Mouse (Mus musculus) cerebellum, postnatal 25 days (tissue): Measurements from ENCODE around the gene Olfr362.
"Not testable (repeated sequence)": the region's sequence is repeated elsewhere in the genome, so short reads cannot be mapped to it uniquely, and the experiment has no call there.

Experiments used
- DNase-seq, 2 experiments: peaks; one replicate each; pipeline ENCODE4 v3.0.0; 2021; ENCODE audit warnings: mixed read lengths in 2 of 2

The Olfr362 gene

DNA sequence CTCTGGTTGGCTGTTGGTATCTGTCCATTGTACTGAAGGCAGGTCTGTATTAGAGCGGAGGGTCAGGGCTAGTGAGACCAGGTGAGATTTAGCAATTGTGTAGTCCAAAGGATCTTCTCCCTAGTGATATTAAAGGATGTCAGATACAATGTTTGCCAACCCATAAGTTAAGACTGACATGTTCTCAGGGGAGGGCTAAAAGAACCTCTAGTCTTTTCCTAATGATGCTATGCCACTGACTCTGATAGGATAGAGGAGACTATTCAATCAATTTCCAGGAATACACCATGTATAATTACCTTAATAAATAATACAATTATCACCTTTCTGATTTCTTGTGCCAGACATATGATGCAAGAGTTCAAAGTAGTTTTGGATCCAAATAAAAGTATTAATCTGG, at the start of gene Olfr362:
Gene Olfr362 (minus strand): TSS at position 101 of the 400 bp plus-strand sequence.
- no peak for DNase-seq

DNA sequence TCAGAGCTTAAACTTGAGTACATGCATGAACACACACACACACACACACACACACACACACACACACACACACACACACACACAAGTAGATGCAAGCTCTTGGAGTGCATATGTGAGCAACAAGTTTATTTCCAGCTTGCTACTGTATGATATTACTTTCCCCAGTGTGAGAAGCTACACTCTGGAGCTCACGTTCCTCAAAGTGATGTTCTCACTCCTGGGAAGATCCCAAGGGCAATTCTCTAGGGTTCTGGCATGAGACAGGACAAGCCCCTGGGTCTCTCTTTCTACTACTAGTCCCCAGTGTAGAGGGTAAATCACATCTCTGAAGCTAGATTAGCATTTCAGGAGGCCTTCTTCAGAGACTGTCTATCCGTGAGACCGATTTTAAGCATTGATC, 21.3 kb upstream of the Olfr362 start, which contains the start of gene Olfr364-ps1:
Gene Olfr364-ps1 (plus strand): TSS at position 301 of the 400 bp plus-strand sequence.
- DNase-seq = no peak

DNA sequence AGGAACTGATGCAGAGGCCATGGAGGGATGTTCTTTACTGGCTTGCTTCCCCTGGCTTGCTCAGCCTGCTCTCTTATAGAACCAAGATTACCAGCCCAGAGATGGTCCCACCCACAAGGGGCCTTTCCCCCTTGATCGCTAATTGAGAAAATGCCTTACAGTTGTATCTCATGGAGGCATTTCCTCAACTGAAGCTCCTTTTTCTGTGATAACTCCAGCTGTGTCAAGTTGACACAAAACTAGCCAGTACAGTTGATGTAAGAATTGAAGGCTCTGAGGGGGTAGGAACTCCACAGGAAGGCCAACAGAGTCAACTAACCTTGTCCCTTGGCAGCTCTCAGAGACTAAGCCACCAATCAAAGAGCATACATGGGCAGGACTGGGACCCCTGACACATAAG, 28.5 kb downstream of the Olfr362 start, which contains the start of gene Olfr361:
Gene Olfr361 (minus strand): TSS at position 101 of the 400 bp plus-strand sequence.
- not testable (repeated sequence) for DNase-seq

DNA sequence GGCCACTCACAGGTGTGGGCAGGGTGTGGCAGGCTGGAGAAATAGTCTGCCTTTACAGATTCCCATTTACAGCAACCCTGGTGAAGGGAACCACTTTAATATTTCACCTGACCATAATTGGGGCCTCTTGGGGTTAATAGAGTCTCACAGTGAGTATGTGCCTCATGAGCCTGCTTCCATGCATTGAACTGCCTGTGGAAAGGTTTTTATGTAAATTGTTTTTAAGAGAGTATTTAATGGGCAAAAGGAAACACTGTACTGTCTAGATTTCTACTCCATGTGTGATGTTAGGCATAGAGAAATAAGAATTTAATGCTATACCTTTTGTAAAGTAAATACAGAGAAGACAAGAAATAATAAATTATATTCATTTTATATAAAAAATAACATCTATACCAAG, 52.3 kb downstream of the Olfr362 start, which contains the start of gene Olfr360:
Gene Olfr360 (plus strand): TSS at position 301 of the 400 bp plus-strand sequence.
- DNase-seq = no peak
